Mouse (Mus musculus) adrenal gland, adult 2 months (tissue): Measurements from ENCODE around the gene Cfap126. TPM values are rescaled to one million over a fixed set of nuclear protein-coding genes. Genes with fewer than 3 reads are reported as not detected.

ENCODE experiments used
- microRNA-seq, 2 experiments: library from miRNA; unstranded; fragments of <30 nt; microRNA quantifications; one replicate each; pipeline ENCODE4 v1.2.0; 2021
- polyA plus RNA-seq: library from polyadenylated mRNA; depleted of rRNA; stranded (reverse); fragments of >200 nt; gene quantifications from 2 replicates; pipeline ENCODE4 v1.2.3, GENCODE M21; 2012; rRNA removed
- total RNA-seq, 2 experiments: library from RNA; stranded (reverse); gene quantifications; 2 replicates each; pipeline ENCODE4 v1.2.3; 2021

Gene Cfap126
- total and polyA plus RNA-seq, 3 experiments = 2.7 to 3.1 (median 3.1) TPM

Small RNA genes lying within 50 kb of the gene (microRNA-seq; reads per million reads assigned to microRNA genes)
- gene Gm27552 (0 reads per million in 2 experiments), gene Gm27844 (0 reads per million in 2 experiments), gene Mir6546 (0 to 0.41 reads per million in 2 experiments)

Other genes with a start within 250 kb of the Cfap126 start
- gene Atf6, start 246.1 kb upstream of the Cfap126 start, total RNA-seq = 10 to 100 TPM; 33.3 to 33.5 TPM
- 8.1 and 11.8 TPM in 2 replicates for gene Atf6, start 246.1 kb upstream of the Cfap126 start, polyA plus RNA-seq
- gene Gm26620, start 228.9 kb upstream of the Cfap126 start, total RNA-seq = under 1 TPM; 0.62 to 0.72 TPM
- gene Gm26620, start 228.9 kb upstream of the Cfap126 start, polyA plus RNA-seq = 4.5 and 5.1 TPM in 2 replicates
- gene Dusp12, start 228.4 kb upstream of the Cfap126 start, total RNA-seq = 10 to 100 TPM; 12.9 to 20.6 TPM
- 12.4 and 13.5 TPM in 2 replicates for gene Dusp12, start 228.4 kb upstream of the Cfap126 start, polyA plus RNA-seq
- not detected for gene Fcrlb, start 201.0 kb upstream of the Cfap126 start, total RNA-seq
- gene Fcrlb, start 201.0 kb upstream of the Cfap126 start, polyA plus RNA-seq = 0.54 and 0.76 TPM in 2 replicates
- under 1 TPM in 1 of 2 experiments, not detected in 1; 0.97 TPM for gene Fcrla, start 186.3 kb upstream of the Cfap126 start, total RNA-seq
- 0.52 and 1.2 TPM in 2 replicates for gene Fcrla, start 186.3 kb upstream of the Cfap126 start, polyA plus RNA-seq
- gene Fcgr2b, start 137.4 kb upstream of the Cfap126 start, total RNA-seq = 1 to 10 TPM; 7.6 to 8.3 TPM
- 4.0 and 4.2 TPM in 2 replicates for gene Fcgr2b, start 137.4 kb upstream of the Cfap126 start, polyA plus RNA-seq
- 1 to 10 TPM; 5.1 to 6.9 TPM for gene Fcgr4, start 95.0 kb upstream of the Cfap126 start, total RNA-seq
- 1.6 and 2.0 TPM in 2 replicates for gene Fcgr4, start 95.0 kb upstream of the Cfap126 start, polyA plus RNA-seq
- 10 to 100 TPM; 16.4 to 17.7 TPM for gene Fcgr3, start 49.0 kb upstream of the Cfap126 start, total RNA-seq
- 5.4 and 5.5 TPM in 2 replicates for gene Fcgr3, start 49.0 kb upstream of the Cfap126 start, polyA plus RNA-seq
- gene Sdhc, start 36.7 kb downstream of the Cfap126 start, total RNA-seq = 100 to 1,000 TPM; 415 to 526 TPM
- gene Sdhc, start 36.7 kb downstream of the Cfap126 start, polyA plus RNA-seq = 125 and 156 TPM in 2 replicates
- gene Mpz, start 36.8 kb downstream of the Cfap126 start, total RNA-seq = 1 to 10 TPM in 1 of 2 experiments, under 1 TPM in 1; 0.49 to 1.5 TPM
- gene Mpz, start 36.8 kb downstream of the Cfap126 start, polyA plus RNA-seq = 1.7 and 5.1 TPM in 2 replicates
- gene Pcp4l1, start 82.3 kb downstream of the Cfap126 start, total RNA-seq = 10 to 100 TPM; 42.6 to 54.7 TPM
- gene Pcp4l1, start 82.3 kb downstream of the Cfap126 start, polyA plus RNA-seq = 68.9 and 73.5 TPM in 2 replicates
- under 1 TPM in 1 of 2 experiments, not detected in 1; 0.40 TPM for gene Nr1i3, start 100.1 kb downstream of the Cfap126 start, total RNA-seq
- not detected in 2 replicates for gene Nr1i3, start 100.1 kb downstream of the Cfap126 start, polyA plus RNA-seq
- 10 to 100 TPM; 34.4 to 63.1 TPM for gene Tomm40l, start 108.6 kb downstream of the Cfap126 start, total RNA-seq
- gene Tomm40l, start 108.6 kb downstream of the Cfap126 start, polyA plus RNA-seq = 37.2 and 45.3 TPM in 2 replicates
- gene Apoa2, start 111.1 kb downstream of the Cfap126 start, total RNA-seq = 10 to 100 TPM in 1 of 2 experiments, 1 to 10 TPM in 1; 4.5 to 48.6 TPM
- gene Apoa2, start 111.1 kb downstream of the Cfap126 start, polyA plus RNA-seq = 7.8 TPM in 1 of 2 replicates, not detected in the other
- 10 to 100 TPM; 22.9 to 31.2 TPM for gene Fcer1g, start 120.4 kb downstream of the Cfap126 start, total RNA-seq
- 56.0 and 66.2 TPM in 2 replicates for gene Fcer1g, start 120.4 kb downstream of the Cfap126 start, polyA plus RNA-seq
- gene Adamts4, start 136.5 kb downstream of the Cfap126 start, total RNA-seq = 1 to 10 TPM; 1.1 to 1.3 TPM
- 1.7 and 2.8 TPM in 2 replicates for gene Adamts4, start 136.5 kb downstream of the Cfap126 start, polyA plus RNA-seq
- 100 to 1,000 TPM; 558 to 829 TPM for gene Ndufs2, start 137.5 kb downstream of the Cfap126 start, total RNA-seq
- gene Ndufs2, start 137.5 kb downstream of the Cfap126 start, polyA plus RNA-seq = 210 and 224 TPM in 2 replicates
- gene B4galt3, start 156.4 kb downstream of the Cfap126 start, total RNA-seq = 10 to 100 TPM; 30.3 to 33.4 TPM
- gene B4galt3, start 156.4 kb downstream of the Cfap126 start, polyA plus RNA-seq = 53.0 and 56.7 TPM in 2 replicates
- gene Ppox, start 167.3 kb downstream of the Cfap126 start, total RNA-seq = 10 to 100 TPM; 28.6 to 32.2 TPM
- gene Ppox, start 167.3 kb downstream of the Cfap126 start, polyA plus RNA-seq = 44.2 and 55.0 TPM in 2 replicates
- gene Usp21, start 174.1 kb downstream of the Cfap126 start, total RNA-seq = 10 to 100 TPM; 37.5 to 44.9 TPM
- 61.3 and 61.5 TPM in 2 replicates for gene Usp21, start 174.1 kb downstream of the Cfap126 start, polyA plus RNA-seq
- gene Ufc1, start 181.1 kb downstream of the Cfap126 start, total RNA-seq = 100 to 1,000 TPM; 121 to 170 TPM
- 19.9 and 20.1 TPM in 2 replicates for gene Ufc1, start 181.1 kb downstream of the Cfap126 start, polyA plus RNA-seq
- gene Dedd, start 215.2 kb downstream of the Cfap126 start, total RNA-seq = 10 to 100 TPM; 31.7 to 33.5 TPM
- gene Dedd, start 215.2 kb downstream of the Cfap126 start, polyA plus RNA-seq = 19.9 and 20.0 TPM in 2 replicates
- gene Nit1, start 231.7 kb downstream of the Cfap126 start, total RNA-seq = 10 to 100 TPM; 82.6 to 92.9 TPM
- 70.1 and 74.7 TPM in 2 replicates for gene Nit1, start 231.7 kb downstream of the Cfap126 start, polyA plus RNA-seq
- gene Pfdn2, start 231.8 kb downstream of the Cfap126 start, total RNA-seq = 100 to 1,000 TPM; 154 TPM
- gene Pfdn2, start 231.8 kb downstream of the Cfap126 start, polyA plus RNA-seq = 3.5 and 4.0 TPM in 2 replicates
- gene Klhdc9, start 246.9 kb downstream of the Cfap126 start, total RNA-seq = 1 to 10 TPM; 1.1 to 3.8 TPM
- gene Klhdc9, start 246.9 kb downstream of the Cfap126 start, polyA plus RNA-seq = 3.3 and 4.3 TPM in 2 replicates